Mouse (Mus musculus) ZHBTc4 (cell line): ENCODE measurements around the gene Adal.

Experiments used
- DNase-seq: peaks from one replicate; pipeline ENCODE4 v3.0.0-alpha.2; 2011; ENCODE audit warnings: low read depth, low spot score

Adal gene

DNA sequence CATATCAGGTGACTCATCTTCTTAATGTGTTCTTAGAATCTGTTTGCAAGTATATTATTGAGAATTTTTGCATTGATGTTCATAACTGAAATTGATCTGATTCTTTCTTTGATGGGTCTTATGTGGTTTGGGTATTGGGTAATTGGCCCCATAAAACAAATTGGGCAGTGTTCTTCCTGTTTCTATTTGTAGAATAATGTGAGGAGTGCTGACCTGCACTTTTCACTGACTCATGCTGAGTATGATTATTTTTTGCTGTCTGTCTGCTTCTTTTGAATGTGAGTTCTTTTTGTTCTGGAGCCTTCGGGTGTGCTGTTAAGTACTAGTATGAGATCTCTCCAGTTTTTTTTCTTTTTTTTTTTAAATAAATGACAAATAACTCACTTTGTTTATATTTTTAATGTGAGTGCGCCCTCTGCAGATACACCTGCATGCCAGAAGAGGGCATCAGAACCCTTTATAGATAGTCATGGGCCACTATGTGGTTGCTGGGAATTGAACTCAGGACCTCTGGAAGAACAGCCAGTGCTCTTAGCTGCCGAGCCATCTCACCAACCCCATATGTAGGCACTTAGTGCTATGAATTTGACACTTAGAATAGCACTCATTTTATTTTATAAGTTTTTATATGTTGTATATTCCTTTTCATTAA lies 38.7 kb downstream of the Adal start:
- peak; percentile 37 for DNase-seq

DNA sequence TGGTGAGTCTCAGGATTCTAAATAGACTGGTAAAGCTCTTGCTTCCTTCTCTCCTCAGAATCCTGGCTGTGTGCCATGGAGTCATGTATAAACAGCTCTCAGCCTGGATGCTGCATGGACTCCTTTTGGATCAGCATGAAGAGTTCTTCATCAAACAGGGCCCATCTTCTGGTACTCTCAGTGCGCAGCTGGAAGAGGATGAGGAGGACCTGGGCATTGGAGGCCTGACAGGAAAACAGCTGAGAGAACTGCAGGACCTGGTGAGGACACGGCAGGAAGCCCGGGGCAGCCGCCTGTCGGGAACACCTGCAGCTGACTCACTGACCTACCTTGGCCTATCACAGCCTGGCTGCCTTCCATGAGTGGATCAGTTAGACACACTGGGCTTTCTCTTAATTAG lies 43.2 kb downstream of the Adal start:
- DNase-seq = no peak

DNA sequence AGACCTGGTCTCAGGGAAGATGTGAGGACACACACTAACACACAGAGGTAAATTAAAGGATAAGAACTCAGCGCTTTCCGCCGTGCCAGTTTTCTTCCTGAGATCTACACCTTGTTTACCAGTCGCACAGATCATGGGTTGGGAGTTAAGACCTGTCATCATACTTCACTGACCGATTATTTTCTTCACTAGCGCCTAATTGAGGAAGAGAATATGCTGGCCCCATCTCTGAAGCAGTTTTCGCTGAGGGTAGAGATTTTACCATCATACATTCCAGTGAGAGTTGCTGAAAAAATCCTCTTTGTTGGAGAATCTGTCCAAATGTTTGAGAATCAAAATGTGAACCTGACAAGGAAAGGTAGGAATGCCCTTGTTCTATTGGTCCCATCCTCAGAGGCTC lies 43.9 kb downstream of the Adal start:
- DNase-seq = no peak

DNA sequence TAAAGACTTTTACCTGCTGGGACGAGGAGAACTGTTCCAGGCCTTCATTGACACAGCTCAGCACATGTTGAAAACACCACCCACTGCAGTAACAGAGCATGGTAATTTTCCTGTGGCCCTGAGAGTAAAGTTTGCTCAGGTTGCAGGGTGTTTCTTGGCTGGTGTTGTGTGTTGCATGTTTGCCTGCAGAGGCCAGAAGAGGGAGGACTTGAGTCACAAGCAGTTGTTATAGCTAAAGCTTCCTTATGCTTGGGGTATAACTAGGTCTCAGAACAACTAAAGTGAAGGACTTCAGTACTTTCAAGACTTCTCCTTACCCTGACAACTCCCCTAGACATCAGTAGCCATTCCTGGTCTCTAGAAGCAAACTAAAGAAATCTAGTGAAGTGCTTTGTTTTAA lies 48.3 kb downstream of the Adal start:
- DNase-seq = peak; percentile 13

DNA sequence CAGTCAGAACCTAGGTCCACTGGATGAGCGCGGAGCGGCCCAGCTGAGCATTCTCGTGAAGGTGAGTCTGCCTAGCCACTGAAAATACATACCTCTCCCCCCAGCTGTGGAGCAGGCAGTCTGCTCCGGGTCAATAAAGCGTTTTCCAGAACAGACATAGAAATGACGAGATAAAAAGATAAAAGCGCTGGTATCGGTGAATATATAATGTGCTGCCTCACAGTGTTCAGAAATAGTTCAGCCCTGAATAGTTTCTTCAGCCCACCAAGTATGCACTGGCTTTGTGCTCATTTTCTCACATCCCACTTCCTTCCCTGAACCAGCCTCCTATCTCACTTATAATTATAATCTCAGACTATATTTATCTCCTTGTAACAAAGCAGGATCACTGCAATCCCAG lies 55.2 kb downstream of the Adal start:
- no peak for DNase-seq

DNA sequence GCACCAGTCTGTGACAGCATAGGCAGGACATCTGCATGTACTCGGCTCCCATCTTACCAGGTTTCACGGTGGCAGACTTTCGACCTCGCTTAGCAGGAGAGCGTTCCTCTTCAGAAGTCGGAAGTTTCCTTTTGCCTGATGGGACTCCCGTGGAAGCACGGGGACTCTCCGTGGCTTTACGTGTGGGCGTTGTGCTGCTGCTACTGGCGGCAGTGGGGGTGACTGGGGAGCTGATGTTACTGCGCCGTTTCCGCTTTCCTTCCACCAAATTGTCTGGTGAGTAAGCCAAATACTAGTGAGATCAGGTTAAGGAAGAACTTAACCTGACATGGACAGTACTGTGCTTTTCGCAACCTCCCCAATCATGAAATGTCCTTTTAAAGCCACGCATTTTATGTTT lies 64.0 kb downstream of the Adal start:
- DNase-seq = no peak
